Mouse (Mus musculus) urinary bladder, postnatal 10 days (tissue): ENCODE results near the gene Gm20388.

Source experiments
- DNase-seq: peaks from one replicate; pipeline ENCODE4 v3.0.0; 2022; ENCODE audit warnings: low spot score

Gm20388 gene

GRCm38 (mm10) chr8:124256841-124257240 lies 4346.2 kb downstream of the Gm20388 start:
- DNase-seq = no peak

- no peak for DNase-seq
These were observed 4346.7 kb downstream of the Gm20388 start for GRCm38 (mm10) chr8:124257363-124257762.

GRCm38 (mm10) chr8:124259146-124259545 lies 4348.5 kb downstream of the Gm20388 start:
- DNase-seq = no peak

- DNase-seq = no peak
These were observed 4349.3 kb downstream of the Gm20388 start for GRCm38 (mm10) chr8:124259925-124260324.

GRCm38 (mm10) chr8:124260371-124260770 lies 4349.7 kb downstream of the Gm20388 start:
- DNase-seq = no peak

GRCm38 (mm10) chr8:124263058-124263457 lies 4352.4 kb downstream of the Gm20388 start:
- DNase-seq = no peak

GRCm38 (mm10) chr8:124264032-124264431 lies 4353.4 kb downstream of the Gm20388 start:
- DNase-seq = no peak

- DNase-seq = no peak
These were observed 4354.0 kb downstream of the Gm20388 start for GRCm38 (mm10) chr8:124264671-124265070.

- DNase-seq = no peak
These were observed 4354.5 kb downstream of the Gm20388 start for GRCm38 (mm10) chr8:124265130-124265529.

GRCm38 (mm10) chr8:124265798-124266197 lies 4355.2 kb downstream of the Gm20388 start:
- DNase-seq = no peak

- no peak for DNase-seq
These were observed 4356.6 kb downstream of the Gm20388 start for GRCm38 (mm10) chr8:124267206-124267605.

GRCm38 (mm10) chr8:124270504-124270903 lies 4359.9 kb downstream of the Gm20388 start:
- no peak for DNase-seq

- DNase-seq = no peak
These were observed 4360.3 kb downstream of the Gm20388 start for GRCm38 (mm10) chr8:124270904-124271303.

GRCm38 (mm10) chr8:124271518-124271917 lies 4360.9 kb downstream of the Gm20388 start:
- no peak for DNase-seq

GRCm38 (mm10) chr8:124272792-124273191 lies 4362.2 kb downstream of the Gm20388 start:
- no peak for DNase-seq

GRCm38 (mm10) chr8:124273606-124274218 lies 4363.1 kb downstream of the Gm20388 start:
- no peak for DNase-seq

- DNase-seq = no peak
These were observed 4363.9 kb downstream of the Gm20388 start for GRCm38 (mm10) chr8:124274441-124275120.

- DNase-seq = no peak
These were observed 4364.9 kb downstream of the Gm20388 start for GRCm38 (mm10) chr8:124275377-124276071.

- DNase-seq = no peak
These were observed 4367.6 kb downstream of the Gm20388 start for GRCm38 (mm10) chr8:124277951-124278910.

- DNase-seq = no peak
These were observed 4368.5 kb downstream of the Gm20388 start for GRCm38 (mm10) chr8:124278956-124279689.

- no peak for DNase-seq
These were observed 4369.0 kb downstream of the Gm20388 start for GRCm38 (mm10) chr8:124279690-124279985.
